Mouse (Mus musculus): ENCODE data around the gene Slc16a9. TPM values are rescaled to one million over a fixed set of nuclear protein-coding genes. Genes with fewer than 3 reads are reported as not detected.

Gene Slc16a9
- 10.0 TPM for polyA plus RNA-seq (2014; fragmentation: Illumina TruSeq; extraction: RNeasy Lipid Tissue Mini Kit (QIAGEN cat#74804); ENCODE audit: low read depth, low replicate concordance)

DNA sequence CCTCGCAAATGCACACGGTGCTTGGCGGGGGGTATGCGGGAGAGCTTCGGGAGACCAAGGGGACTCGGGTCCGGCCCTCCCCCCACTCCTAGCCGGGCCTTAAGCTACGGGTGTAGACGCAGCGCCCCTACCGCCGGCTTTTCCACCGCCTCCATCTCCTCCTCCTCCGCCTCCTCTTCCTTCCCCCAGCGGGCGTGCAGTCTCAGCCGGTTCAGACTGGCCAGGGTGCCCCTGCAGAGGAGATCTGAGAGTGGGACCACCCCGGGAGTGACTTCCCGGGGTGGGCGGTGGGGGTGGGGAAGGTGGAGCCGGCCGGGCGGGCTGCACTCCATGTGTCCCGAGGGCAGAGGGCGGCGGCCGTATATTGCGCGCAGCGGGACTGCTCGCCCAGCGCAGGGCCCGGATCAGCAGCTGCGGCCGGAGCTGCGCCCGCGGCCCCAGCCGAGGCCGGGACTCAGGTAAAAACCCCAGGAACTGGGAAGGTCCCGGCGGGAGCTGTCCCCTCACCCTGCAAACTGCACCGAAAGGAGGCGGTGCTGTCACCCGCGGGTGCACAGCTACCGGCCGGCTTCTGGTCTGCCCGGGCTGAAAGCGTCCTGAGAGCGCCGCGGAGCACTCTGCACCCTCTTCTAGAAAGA lies at the start of gene Slc16a9:
Slc16a9 (plus strand) TSS at position 180 of the 638 bp plus-strand sequence.

DNA sequence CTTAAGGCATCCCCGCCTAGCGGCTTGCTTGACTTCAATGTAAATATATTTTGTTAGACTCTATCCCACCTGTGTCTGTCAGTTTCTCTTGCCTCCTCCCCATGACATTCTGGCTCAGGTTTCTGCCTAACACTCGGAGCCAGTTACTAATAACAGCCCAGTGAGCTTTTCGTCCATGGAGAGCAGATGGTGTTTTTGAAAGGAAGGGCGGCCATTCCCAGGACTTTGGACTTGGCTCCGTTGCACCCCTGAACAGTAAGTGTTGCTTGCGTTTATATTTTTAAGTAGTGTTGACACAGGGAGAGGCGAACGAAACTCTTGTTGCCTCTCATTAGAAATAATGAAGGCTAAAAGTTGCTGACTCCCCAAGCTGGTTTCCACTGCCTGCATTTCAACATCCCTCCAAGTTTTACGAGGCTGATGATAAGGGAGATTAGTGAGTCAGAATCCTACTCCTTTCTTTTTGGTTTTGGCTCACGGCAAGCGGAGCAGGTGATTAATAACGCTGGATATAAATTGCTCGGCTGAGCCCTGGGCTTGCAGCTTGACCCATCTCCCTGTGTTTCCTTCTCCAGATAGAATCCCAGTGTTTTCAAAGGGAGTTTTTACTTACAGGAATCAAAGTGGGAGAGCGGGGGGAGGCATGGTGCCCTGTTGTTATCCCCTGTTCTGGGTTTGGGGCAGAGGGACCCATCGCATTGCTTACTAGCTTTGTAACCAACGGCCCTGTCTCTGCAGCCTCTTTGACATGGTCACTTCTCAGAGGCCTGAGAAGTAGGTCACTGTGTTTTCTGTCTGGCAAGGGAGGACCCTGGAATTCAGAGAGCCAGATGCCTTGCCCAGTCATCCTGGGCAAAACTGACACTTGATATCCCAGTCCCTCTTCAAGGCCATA lies 40.1 kb upstream of the Slc16a9 start, which contains the start of gene Mrln:
Mrln (plus strand) TSS at position 160 of the 895 bp plus-strand sequence.

Other genes with a start within 250 kb of the Slc16a9 start
- gene Ccdc6, start 148.0 kb upstream of the Slc16a9 start, polyA plus RNA-seq (2014; fragmentation: Illumina TruSeq; extraction: RNeasy Lipid Tissue Mini Kit (QIAGEN cat#74804); ENCODE audit: low read depth, low replicate concordance): 61.5 TPM
- gene Mrln, start 40.4 kb upstream of the Slc16a9 start, polyA plus RNA-seq (2014; fragmentation: Illumina TruSeq; extraction: RNeasy Lipid Tissue Mini Kit (QIAGEN cat#74804); ENCODE audit: low read depth, low replicate concordance): not detected
- gene Fam13c, start 195.4 kb downstream of the Slc16a9 start, polyA plus RNA-seq (2014; fragmentation: Illumina TruSeq; extraction: RNeasy Lipid Tissue Mini Kit (QIAGEN cat#74804); ENCODE audit: low read depth, low replicate concordance): 8.5 TPM

All from sigmoid colon, adult 10 weeks (tissue).